Mouse (Mus musculus) midbrain, embryonic 16.5 days (tissue): ENCODE data around the gene Mdh1. TPM values are rescaled to one million over a fixed set of nuclear protein-coding genes. Genes with fewer than 3 reads are reported as not detected.

Source experiments
- ATAC-seq: fragments of 200-750 bp; cut with Nextera tagmentation; 2 replicates; pipeline ENCODE4 v1.8.0; 2017; ENCODE audit warnings: moderate TSS enrichment
- H3K27ac ChIP-seq: fragments of 300-500 bp; sonication (generic); 2 replicates; pipeline ENCODE4 v1.5.1; 2014; ENCODE audit warnings: mild to moderate bottlenecking, low read length, mixed read lengths
- H3K27me3 ChIP-seq: fragments of 300-500 bp; sonication (generic); 2 replicates; pipeline ENCODE4 v1.6.1; 2014; ENCODE audit warnings: low read depth, low read length, mixed read lengths; ENCODE audit not compliant: control insufficient read depth, insufficient read depth
- H3K36me3 ChIP-seq: fragments of 300-500 bp; sonication (generic); 2 replicates; pipeline ENCODE4 v1.6.1; 2014; ENCODE audit warnings: mild to moderate bottlenecking, low read length, moderate library complexity, mixed read lengths; ENCODE audit not compliant: control insufficient read depth, insufficient read depth
- H3K4me1 ChIP-seq: fragments of 300-500 bp; sonication (generic); 2 replicates; pipeline ENCODE4 v1.6.1; 2014; ENCODE audit warnings: mild to moderate bottlenecking, low read length, mixed read lengths; ENCODE audit not compliant: control insufficient read depth, insufficient read depth
- H3K4me2 ChIP-seq: fragments of 300-500 bp; sonication (generic); 2 replicates; pipeline ENCODE4 v1.6.1; 2014; ENCODE audit warnings: mild to moderate bottlenecking, low read length, mixed read lengths
- H3K4me3 ChIP-seq: fragments of 300-500 bp; sonication (generic); 2 replicates; pipeline ENCODE4 v1.5.1; 2014; ENCODE audit warnings: low read depth, mild to moderate bottlenecking, low read length, moderate library complexity, mixed read lengths
- H3K9ac ChIP-seq: fragments of 300-500 bp; sonication (generic); 2 replicates; pipeline ENCODE4 v1.6.1; 2014; ENCODE audit warnings: low read depth, low read length, mixed read lengths
- H3K9me3 ChIP-seq: fragments of 300-500 bp; sonication (generic); replicated peaks from 2 replicates; pipeline ENCODE4 v1.6.1; 2014; ENCODE audit warnings: mild to moderate bottlenecking, low read length, mixed read lengths; ENCODE audit not compliant: control insufficient read depth, poor library complexity, severe bottlenecking
- WGBS: fragments of 180-500 bp; shearing (Covaris S2); extraction: QIAGEN DNeasy Blood & Tissue Kit; methylation state at CpG from one replicate; pipeline ENCODE4 v1.1.7; 2014; 5-methylcytosine and 5-hydroxymethylcytosine counted together
- polyA plus RNA-seq: library from polyadenylated mRNA; unstranded; fragments of >200 nt; fragmentation: Nextera tagmentation; extraction: Ambion mirVana; gene quantifications from 2 replicates; pipeline ENCODE4 v1.2.1, GENCODE M21; 2015

Gene Mdh1
- polyA plus RNA-seq, 1 experiment from 2014 or later: 589 TPM

DNA sequence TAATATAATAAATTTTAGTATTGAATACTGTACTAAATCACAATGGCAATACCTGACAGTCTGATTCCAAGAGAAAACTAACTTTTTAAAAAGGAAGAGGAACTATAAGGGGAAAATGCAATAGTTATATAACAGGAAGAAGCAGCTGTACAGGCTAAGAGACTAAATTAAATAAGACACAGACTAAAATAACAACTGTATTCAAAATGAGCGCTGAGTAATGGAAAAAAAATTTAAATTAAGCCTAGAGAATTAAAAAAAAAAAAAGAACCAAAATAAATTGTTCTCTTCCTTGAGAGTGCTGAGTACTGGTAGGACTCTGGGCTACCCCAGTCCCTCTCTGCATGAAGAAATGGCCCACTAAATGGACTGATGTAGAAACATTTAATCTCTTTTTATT lies 4.4 kb downstream of the Mdh1 start:
- no peak for ATAC-seq
- WGBS: 95% methylated on average over 1 of the region's 1 CpGs

DNA sequence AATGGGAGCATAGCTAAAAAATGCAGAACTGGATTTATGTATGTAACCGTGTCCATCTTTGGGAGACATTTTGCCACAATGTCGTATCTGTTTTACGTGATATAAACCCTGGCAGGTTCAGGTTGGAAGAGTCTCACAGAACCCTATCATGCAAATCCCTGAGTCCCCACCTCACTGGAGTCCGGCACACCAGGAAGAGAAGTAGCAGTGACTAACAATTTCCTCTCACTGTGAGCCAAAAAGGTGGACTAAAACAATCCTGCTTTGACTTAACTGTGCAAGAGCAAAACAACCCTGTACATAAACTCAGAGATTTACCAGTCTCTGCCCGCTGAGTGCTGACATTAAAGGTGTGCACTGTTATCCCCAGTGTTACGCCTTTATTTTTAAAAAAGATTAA lies 5.2 kb downstream of the Mdh1 start:
- Histone ChIP-seq H3K4me3 (no peak overlapping the region), H3K4me2 (no peak overlapping the region), H3K27me3 (no peaks in the 10 kb centered on the region), H3K4me1 (peaks cover 19% of the 10 kb centered on the region), H3K9ac (no peak overlapping the region), H3K9me3 (no peaks in the 10 kb centered on the region), H3K36me3 (peaks cover 23% of the 10 kb centered on the region; the same call in 1 of the 2 replicates), H3K27ac (no peak overlapping the region)
- 95% methylated on average over 6 of the region's 6 CpGs for WGBS
- ATAC-seq: no peak

More for the DNA sequence above, 4.4 kb downstream of the Mdh1 start:
- no peak overlapping the region for H3K4me3 ChIP-seq
- H3K36me3 ChIP-seq: peaks cover 21% of the 10 kb centered on the region; the same call in 1 of the 2 replicates
- H3K4me1 ChIP-seq: peaks cover 23% of the 10 kb centered on the region
- H3K27me3 ChIP-seq: no peaks in the 10 kb centered on the region
- H3K9ac ChIP-seq: no peak overlapping the region
- H3K27ac ChIP-seq: no peak overlapping the region
- H3K4me2 ChIP-seq: no peak overlapping the region
- no peaks in the 10 kb centered on the region for H3K9me3 ChIP-seq

DNA sequence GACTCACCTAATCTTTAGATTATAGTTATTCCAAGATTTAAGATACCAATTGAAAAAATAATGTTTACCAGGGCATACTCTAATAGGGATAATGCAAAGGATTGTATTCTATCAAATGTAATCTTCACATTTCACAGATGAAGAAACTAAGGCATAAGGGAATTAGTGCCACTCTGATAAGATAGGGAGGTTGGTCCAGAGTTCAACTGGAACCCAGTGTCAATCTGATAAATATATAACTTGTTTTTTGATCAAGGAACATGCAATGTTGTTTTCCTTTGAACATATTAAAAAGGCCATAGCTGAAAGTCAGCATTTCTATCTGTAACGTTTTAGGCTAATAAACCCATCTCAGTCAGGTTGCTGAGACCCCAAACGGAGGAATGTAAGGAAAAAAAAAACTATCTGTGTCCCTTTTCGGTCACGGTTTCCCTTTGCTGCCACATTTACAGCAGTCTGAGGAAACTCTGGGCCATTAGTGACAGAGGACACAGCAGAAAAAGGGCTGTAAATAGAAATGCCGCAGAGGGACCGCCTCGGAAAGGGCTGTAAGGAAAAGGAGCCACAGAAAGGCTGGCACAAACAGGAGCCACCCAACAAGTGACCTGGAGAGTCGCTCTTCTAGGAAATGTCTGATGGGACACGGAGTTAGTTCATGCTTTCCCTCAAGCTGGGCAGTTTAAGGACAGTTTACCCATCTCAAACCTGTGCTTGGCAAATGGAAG lies 7.3 kb downstream of the Mdh1 start:
- Histone ChIP-seq H3K4me3 (no peak overlapping the region), H3K9me3 (no peaks in the 10 kb centered on the region), H3K4me1 (peaks cover 10% of the 10 kb centered on the region), H3K4me2 (no peak overlapping the region), H3K9ac (no peak overlapping the region), H3K27me3 (no peaks in the 10 kb centered on the region), H3K36me3 (peaks cover 24% of the 10 kb centered on the region), H3K27ac (no peak overlapping the region)
- 94% methylated on average over 9 of the region's 9 CpGs for WGBS
- no peak for ATAC-seq

DNA sequence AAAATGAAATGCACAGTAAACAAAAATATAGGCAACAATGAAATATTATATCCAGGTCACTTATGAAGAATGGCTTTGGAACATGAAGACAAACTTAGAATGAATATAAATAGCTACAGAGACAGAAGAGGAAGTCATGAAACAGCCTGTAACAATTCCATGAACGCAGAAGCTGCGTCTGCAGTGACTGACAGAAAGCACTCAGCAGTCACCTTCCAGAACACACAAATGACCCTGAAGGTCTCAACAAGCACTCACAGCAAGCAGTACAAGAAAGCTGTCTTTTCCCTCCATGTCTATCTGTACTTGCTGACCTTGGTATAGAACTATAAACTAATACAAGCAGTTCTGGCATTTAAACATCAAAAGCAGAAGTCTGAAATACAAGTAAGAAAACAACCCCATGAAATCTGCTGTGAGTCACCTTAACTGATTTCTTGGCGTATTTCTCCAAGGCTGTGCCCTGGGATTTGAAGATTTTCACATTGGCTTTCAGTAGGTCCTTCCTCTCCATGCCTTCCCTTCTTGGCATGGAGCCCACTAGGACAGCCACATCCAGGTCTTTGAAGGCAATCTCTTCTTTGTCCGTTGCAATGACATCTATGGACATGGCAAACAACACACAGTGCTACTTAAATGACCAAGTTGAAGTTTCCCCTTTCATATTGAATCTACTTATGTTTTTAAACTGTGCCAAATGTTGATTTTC lies 8.4 kb downstream of the Mdh1 start:
- no peak overlapping the region for H3K27ac ChIP-seq
- H3K9me3 ChIP-seq: no peaks in the 10 kb centered on the region
- WGBS: 87% methylated on average over 4 of the region's 4 CpGs
- H3K9ac ChIP-seq: no peak overlapping the region
- H3K27me3 ChIP-seq: no peaks in the 10 kb centered on the region
- peaks cover 3% of the 10 kb centered on the region for H3K4me1 ChIP-seq
- no peak overlapping the region for H3K4me2 ChIP-seq
- no peak overlapping the region for H3K4me3 ChIP-seq
- ATAC-seq: no peak
- H3K36me3 ChIP-seq: peaks cover 35% of the 10 kb centered on the region

DNA sequence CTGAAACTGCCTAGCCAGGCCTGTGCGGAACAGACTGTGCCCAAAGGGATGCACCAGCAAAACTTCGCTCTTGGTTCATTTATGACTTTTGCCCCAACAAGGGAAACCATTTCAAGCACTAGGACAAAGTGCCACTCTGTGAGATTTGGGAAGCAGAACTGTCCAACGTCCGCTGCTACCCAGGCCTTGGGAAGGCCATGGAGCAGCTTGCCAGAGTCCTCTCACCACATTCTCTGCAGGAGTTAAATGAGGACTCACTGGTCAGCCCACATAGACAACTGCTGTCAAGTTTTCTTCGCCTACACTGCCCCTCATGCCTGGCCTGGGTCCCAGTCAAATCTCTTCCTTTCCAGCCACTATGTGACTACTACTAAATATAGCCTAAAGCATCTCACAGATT lies 10.8 kb downstream of the Mdh1 start:
- ATAC-seq: no peak
- Histone ChIP-seq H3K27me3 (no peaks in the 10 kb centered on the region), H3K4me2 (no peak overlapping the region), H3K36me3 (peaks cover 44% of the 10 kb centered on the region), H3K4me1 (no peaks in the 10 kb centered on the region), H3K4me3 (no peak overlapping the region), H3K27ac (no peak overlapping the region), H3K9ac (no peak overlapping the region), H3K9me3 (no peaks in the 10 kb centered on the region)
- 94% methylated on average over 5 of the region's 5 CpGs for WGBS

GRCm38 (mm10) chr11:21559727-21560126 lies 12.4 kb downstream of the Mdh1 start:
- no peaks in the 10 kb centered on the region for H3K27me3 ChIP-seq
- WGBS: 88% methylated on average over 11 of the region's 11 CpGs
- peaks cover 32% of the 10 kb centered on the region for H3K36me3 ChIP-seq
- H3K9ac ChIP-seq: no peak overlapping the region
- no peak for ATAC-seq
- H3K4me1 ChIP-seq: no peaks in the 10 kb centered on the region
- H3K4me3 ChIP-seq: no peak overlapping the region
- H3K9me3 ChIP-seq: no peaks in the 10 kb centered on the region
- H3K4me2 ChIP-seq: no peak overlapping the region
- no peak overlapping the region for H3K27ac ChIP-seq

GRCm38 (mm10) chr11:21552049-21552448 lies 20.1 kb downstream of the Mdh1 start:
- H3K27ac ChIP-seq: no peak overlapping the region
- no peaks in the 10 kb centered on the region for H3K27me3 ChIP-seq
- no peaks in the 10 kb centered on the region for H3K9me3 ChIP-seq
- H3K4me2 ChIP-seq: no peak overlapping the region
- peaks cover 3% of the 10 kb centered on the region for H3K4me1 ChIP-seq
- H3K36me3 ChIP-seq: no peaks in the 10 kb centered on the region
- H3K9ac ChIP-seq: no peak overlapping the region
- no peak for ATAC-seq
- 94% methylated on average over 3 of the region's 3 CpGs for WGBS
- H3K4me3 ChIP-seq: no peak overlapping the region

DNA sequence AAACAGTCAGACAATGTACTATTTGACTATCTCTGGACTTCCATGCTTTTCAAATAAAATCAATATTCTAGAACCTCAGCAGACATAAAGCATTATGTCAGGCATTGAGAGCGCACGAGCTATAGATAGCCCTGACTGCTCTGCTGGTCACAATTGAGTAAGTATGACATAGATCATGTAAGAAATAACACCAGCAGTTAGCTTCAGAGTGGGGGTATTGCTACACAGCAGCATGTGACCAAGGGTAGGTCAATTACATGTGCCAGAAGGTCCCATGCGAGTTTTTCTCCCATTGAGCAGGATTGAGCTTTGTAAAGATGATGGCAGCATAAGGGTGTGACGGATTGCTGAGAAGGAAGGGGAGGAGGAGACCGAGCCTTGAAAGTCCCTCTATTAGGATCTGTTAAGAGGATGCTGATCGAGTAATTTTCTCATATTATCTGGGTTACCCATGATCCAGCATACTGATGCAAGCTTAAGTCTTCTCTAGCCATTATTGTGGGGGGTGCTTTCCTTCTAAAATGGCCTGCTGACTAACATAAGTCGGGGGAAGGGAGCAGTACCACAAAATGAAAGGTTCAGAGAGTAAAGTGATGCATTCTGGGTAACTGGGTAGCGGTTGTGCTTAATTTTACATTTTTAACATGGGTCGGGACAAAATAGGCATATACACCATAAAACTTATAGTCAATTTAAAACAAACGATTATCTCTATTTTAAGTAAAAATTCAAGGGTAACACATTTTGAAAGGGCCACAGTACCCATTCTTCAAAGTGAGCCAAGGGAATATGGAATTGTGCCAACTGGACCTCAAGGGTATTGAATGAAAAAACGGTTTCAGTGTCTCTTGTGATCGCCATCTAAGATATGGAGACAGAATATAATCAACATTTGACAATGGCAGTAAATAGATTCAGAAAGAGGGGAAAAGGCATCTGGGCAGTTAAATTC lies 21.7 kb downstream of the Mdh1 start:
- no peak for ATAC-seq
- WGBS: 82% methylated on average over 12 of the region's 12 CpGs

More for the DNA sequence above, 21.7 kb downstream of the Mdh1 start:
- Histone ChIP-seq H3K36me3 (no peaks in the 10 kb centered on the region), H3K4me3 (no peak overlapping the region), H3K4me2 (no peak overlapping the region), H3K4me1 (peaks cover 3% of the 10 kb centered on the region), H3K9ac (no peak overlapping the region), H3K27me3 (no peaks in the 10 kb centered on the region), H3K27ac (no peak overlapping the region), H3K9me3 (no peaks in the 10 kb centered on the region)
